Mouse (Mus musculus) thymus, postnatal 25 days (tissue): ENCODE data around the gene Snrpd2.

ENCODE experiments used
- DNase-seq: peaks from one replicate; pipeline ENCODE4 v3.0.0; 2022

The Snrpd2 gene

DNA sequence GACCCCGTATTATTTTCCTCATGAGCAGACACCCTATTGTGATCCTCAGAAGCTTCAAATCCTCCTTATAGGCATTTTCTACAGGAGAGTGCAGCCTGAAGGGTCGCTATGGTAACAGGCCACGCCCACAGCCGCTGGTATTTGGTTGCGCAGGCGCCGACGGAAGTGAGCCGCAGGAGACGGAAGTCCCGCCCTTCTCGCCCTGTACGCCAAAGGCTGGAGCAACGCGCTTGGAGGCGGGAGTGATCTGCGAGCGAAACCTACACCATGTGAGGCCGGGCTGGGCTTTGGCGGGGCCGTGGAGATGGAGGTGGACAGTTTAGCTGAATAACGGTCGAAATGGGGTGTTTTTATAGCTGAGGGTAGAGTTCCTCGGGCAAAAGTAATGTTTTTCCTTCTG lies at the start of gene Snrpd2:
Gene Snrpd2 (plus strand): TSS at position 97 of the 400 bp plus-strand sequence.
- DNase-seq, result peak; percentile 95

DNA sequence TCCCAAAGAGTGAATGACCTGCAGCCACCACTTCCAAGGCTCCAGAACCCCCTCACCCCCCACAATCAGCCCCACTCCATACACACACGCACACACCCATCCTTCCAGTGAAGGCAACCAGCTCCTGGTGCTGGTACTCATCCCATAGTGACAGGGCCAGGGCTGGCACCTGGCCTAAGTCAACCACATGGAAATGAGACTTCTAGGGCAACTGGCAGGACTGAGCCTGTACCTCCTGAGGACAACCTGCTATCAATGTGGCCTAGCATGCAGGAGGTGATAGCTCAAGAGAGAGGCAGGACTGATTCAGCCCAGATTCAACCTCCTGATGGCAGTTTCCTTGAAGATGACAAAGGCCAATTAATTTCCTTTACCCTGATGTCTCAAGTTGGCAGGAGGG lies 49.2 kb upstream of the Snrpd2 start:
- no peak for DNase-seq

DNA sequence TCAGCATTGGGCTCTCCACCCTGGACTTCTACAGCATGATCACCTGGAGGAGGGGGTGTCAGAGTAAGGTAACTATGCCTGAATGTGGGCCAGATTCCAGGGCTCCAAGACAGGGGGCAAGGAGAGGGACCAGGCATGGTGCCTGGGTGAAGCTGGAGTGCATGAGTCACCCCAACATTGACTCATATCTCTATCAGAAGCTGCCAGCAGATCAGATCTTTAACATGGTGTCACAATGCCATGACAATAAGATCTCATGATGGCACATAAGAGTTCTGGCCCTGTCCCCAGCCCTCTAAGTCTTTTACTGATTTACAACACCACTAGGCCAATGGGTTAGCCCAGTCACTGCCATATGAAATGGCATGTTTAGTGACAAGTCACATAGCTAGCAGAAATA lies 45.8 kb upstream of the Snrpd2 start:
- DNase-seq, result no peak

DNA sequence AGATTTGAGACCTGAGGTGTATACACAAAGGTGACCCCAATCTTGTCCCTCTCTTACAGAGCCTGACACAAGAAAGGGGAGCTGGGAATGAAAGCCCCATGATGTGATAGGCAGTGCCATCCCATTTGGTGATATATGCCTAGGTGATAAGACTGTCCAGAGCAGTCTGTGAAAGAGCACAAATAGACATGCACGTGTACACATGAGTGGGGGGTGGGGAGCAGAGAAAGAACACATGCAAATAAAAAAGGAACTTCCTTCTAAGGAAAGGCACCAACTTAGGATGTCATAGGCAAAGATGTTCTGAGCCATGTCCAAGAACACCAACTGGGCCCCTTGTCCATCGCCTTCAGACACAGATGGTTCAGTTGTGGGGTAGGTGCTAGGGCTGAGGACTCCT lies 45.0 kb upstream of the Snrpd2 start:
- no peak for DNase-seq

DNA sequence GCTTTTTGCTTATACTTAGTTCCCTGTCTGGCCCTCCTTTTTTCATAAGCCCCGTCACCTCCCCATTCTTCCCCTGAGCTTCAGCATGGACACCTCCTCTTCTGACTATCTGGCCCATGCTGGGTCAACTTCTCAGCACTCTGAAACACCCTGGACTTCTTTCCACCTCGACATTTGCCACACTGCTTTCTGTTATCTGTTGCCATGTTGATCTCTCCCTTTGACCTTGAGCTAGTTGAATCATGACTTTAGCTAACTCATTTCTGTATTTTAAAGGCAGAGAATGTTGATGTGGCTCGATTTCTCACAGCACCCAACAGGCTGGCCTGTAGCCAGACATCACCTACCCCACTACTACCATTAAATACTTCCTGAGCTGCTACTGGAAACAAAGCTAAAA lies 42.1 kb upstream of the Snrpd2 start:
- DNase-seq, result no peak

DNA sequence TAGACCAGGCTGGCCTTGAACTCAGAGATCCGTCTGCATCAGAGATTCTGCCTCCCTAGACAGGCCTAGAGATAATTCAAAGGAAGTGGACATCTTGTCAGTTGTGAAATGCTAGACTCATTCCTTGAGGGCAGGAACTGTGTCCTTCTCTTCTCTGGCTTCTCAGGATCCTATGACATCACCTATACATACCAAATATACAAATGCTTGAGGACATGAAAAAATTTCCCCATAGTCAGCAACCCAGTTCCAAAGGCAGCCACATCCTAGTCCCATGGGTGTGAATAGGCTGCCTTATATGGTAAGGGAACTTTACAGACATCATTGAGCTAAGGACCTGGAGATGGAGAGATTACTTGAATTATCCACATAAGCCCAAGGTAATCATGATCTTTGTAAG lies 40.0 kb upstream of the Snrpd2 start:
- no peak for DNase-seq

DNA sequence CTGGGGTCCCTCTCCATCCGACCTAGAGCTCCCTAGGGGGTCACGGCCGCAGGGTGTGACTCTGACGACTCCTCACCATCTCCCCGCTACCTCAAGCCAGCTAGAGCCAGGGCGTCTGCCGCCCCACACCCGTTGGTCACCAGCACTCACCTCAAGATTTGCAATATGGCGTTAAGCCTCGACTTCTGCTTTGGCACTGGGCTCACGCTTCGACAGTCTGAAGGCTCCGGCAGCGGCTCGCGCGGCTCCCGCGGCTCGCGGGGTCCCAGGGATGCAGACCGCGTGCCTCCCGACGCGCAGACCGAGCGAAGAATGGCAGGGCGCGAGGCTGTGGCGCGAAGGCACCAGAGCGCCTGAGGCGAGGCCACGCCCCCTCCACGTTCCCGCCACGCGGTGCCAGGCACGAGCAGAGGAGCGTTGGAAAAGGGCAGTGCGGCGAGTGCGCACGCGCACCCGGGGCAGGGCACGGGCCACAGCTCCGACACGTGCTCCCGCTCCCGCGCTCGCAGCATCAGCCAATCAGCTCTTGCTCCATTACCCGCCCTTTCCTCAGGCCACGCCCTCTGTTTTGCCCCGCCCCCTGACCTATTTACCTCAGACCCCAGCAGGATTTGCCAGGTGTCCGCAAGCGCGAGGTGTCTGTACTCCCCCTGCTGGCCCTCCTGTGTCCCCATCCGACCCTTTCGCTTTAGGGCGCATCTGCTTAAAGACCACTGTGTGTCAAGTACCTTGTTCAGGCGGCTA lies 31.3 kb upstream of the Snrpd2 start, which contains the start of gene Gm4969:
Gene Gm4969 (minus strand): TSS at position 341 of the 744 bp plus-strand sequence.
- peak; percentile 48 for DNase-seq

DNA sequence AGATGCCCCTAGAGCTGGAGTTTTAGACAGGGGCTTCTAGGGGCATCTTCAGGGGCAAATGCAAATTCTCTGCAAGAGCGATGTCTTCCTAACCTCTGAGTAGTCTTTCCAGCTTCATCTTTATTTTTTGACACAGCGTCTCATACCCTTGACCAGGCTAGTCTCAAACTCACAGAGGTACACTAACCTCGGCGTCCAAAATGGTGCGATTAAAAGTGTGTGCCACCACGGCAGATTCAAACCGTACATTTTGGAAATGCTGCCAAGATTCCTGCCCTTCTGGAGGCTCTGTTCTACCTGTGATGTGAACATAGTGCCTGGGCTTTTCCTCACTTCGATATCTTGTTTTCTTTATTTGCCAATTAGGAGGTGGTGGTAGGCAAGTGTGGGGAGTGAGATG lies 30.4 kb upstream of the Snrpd2 start:
- no peak for DNase-seq

DNA sequence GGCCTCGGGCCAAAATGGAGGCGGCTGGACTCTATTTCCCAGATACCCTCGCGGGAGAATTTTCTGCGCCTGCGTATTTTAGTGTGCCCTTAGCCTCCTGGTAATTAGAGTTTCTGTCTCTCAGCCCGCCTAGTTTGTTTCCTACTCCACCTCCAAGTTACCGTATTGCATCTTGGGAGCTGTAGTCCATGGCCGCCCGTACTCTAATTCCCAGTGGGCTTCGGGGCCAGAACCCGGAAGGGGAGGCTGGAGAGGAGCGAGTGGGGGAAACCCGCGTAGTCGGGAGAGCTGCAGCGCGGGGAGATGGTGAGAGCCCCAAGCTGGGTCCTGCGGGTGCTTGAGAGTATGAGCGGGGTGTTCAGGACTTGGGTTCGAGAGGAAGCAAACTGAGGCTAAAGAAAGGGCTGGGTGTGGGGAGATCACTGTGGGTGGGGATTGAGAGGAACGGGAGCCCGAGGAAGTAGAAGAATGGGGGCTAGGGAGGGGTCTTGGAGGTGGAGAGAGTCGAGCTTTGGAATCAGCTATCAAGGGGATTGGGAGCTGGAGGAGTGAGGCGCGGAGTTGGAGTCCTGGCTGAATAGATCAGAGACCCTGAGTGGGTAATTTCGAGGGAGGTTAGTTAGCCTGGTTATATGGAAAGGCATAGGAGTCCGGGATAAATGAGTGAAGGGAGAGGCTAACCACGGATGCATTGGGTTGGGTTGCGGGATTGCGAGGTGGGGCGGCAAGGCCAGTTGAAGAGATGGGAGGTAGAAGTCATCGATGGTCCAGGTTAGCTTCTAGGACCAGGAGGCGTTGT lies 29.7 kb upstream of the Snrpd2 start, which contains the start of gene Fbxo46:
Gene Fbxo46 (plus strand): TSS at position 229 of the 799 bp plus-strand sequence.
- DNase-seq, result peak; percentile 92

DNA sequence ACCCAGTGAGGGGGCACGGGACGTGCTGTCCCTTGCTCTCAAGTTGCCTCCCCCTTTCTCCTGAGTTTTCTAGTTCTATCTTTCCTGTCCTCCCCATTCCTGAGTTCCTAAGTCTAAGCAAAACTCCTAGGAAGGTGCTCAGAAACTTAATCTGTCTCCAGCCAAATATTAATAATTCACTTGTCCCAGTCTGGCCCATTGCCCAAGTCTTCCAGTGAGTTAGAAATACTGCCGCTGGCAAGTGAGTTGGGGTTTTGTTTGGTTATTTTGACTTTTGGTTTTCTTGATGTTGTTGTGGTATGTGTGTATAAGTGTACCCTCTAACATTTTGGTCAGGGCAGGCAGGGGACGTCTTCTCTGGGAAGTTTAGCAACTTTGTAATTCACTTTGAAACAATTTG lies 27.8 kb upstream of the Snrpd2 start:
- DNase-seq, result no peak

DNA sequence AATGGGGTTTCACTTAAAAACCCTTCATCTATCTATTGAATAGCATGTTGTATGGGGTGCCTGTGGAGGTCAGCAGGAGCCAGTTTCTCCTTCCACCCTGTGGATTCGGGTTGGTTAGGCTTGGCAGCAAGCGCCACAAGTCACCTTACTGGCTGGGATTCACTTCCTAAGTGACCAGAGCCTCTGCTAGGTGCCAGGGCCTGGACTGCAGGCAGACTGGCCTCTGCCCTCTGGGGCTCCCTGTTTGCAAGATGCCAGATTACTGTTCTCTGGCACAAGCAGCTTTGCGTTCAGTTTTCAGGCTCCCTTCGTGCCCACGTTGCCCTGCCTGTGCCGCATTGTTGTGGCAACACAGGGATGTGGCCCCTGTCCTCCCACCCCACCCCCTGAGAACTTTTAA lies 24.8 kb upstream of the Snrpd2 start:
- no peak for DNase-seq

DNA sequence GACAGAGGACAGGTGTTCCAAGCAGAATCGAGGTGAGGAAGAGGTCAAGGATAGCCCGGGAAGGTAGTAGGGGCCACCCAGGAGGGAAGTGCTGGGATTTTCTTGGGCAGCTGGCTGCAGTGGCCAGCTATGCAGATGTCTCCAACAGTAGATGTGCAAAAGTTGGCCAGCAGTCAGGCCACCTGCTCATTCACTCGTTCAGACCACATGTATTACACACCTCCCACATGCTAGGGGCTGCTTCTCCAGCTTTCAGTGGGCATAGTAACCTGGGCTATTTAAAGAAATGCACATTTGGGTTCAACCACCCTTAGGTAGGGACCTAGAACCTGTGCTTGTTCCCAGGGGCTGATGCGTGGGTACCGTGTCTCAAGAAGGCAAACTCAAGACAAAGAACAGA lies 21.8 kb upstream of the Snrpd2 start:
- DNase-seq, result no peak

DNA sequence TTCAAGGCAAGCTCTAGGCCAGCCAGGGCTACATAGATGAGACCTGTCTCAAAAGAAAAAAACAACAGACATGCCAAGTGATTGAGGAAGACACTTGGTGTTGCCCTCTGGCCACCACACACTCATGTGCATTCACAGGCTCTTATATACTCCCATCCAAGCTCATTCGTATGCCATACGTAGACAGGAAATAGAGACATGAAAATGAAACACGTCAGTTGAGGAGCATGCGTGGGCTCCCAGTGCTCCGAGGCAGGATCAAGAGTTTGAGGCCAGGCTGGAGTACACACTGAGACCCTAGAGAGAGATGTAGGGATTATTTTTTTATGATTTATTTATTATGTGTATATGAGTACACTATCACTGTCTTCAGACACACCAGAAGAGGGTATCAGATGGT lies 20.1 kb upstream of the Snrpd2 start:
- no peak for DNase-seq

DNA sequence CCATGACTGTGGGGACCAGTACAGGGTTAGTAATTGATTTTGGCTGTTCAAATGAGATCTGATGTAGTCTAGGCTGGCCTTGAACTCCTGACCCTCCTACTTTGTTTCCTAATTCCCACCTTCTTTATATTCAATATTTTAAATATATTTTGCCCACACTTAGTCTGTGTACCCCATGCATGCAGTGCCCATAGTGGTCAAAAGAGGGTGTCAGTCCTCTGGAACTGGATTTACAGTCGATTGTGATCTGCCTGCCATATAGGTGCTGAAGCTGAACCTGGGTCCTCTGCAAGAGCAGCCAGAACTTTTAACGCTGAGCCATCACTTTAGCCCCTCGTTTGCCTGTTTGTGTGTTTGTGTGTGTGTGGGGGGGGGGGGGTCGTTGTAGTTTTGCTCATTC lies 18.9 kb upstream of the Snrpd2 start:
- peak; percentile 15 for DNase-seq

DNA sequence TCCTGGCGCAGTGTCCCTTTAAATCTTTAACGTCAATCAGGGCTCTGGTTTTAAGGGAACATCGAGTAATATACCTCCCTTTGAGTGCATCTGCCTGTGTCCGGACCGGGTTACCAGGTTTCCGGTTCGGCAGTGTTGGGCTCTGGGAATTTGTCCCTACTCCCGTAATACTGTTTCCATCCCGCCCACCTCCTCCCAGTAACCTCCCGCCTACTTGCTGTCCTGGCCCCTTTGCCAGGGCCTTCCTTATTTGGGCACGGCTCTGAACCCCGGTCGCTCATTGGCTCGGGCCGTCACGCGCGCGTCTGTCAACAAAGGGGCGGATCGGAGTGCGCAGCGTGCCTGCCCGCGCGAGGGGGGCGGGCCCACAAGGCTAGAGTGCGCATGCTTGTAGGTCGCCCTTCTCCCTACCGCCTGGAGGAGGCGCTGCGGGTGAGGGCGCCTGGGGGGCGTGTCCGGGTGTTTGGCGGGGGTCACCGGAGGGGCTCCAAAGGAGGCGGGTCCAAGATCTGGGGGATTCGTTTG lies 18.1 kb upstream of the Snrpd2 start:
- DNase-seq, result peak; percentile 92

DNA sequence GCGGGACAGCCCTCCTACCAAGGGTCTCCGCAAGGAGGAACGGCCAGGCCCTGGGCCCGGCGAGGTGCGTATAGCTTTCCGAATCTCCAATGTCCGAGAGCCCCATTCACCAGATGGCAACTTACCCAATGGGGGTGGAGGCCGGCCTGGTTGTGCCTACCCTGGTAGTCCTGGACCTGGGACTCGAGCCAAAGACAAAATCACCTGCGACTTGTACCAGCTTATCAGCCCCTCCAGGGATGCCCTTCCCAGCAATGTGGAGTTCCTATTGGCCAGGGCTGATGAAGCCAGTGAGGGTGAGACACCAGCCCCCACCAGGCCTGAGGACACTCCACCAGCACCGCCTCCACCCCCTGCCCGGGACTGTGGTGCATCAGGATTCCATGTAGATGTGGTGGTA lies 13.4 kb upstream of the Snrpd2 start:
- DNase-seq, result no peak

DNA sequence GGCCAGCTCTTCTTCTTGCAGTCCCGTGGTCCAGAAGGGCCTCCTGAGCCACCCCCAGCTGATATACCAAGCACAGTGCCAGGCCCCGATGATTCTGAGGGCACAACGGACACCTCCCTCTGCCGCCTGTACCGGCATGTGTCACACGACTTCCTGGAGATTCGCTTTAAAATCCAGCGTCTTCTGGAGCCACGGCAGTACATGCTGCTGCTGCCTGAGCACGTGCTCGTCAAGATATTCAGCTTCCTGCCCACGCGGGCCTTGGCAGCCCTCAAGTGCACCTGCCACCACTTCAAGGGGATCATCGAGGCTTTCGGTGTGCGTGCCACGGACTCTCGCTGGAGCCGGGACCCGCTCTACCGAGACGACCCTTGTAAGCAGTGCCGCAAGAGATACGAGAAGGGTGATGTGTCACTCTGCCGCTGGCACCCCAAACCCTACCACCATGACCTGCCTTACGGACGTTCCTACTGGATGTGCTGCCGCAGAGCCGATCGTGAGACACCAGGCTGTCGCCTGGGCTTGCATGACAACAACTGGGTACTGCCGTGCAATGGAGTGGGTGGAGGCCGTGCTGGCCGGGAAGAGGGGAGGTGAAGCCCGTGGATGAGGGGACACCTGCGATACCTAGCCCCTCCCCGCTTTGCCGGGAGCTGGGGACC lies 12.7 kb upstream of the Snrpd2 start:
- peak; percentile 30 for DNase-seq

DNA sequence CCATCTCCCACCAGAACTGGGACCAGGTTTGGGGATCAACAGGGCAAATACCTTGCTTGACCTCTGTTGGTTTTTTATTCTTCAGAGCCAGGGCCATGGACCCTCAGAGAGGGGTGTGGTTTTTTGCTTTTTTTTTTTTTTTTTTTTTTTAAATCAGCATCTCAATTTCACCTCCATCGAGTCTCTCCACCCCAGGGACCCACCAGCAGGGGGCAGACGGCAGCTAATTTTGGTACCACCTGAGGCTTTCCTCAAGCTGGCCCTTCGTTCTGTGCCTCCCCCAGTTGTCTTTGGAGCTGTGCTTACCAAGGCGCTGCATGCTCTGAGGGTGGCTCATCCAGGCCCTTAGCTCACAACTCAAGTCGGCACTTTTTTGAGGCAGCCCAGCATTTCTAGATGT lies 12.1 kb upstream of the Snrpd2 start:
- DNase-seq, result peak; percentile 74

DNA sequence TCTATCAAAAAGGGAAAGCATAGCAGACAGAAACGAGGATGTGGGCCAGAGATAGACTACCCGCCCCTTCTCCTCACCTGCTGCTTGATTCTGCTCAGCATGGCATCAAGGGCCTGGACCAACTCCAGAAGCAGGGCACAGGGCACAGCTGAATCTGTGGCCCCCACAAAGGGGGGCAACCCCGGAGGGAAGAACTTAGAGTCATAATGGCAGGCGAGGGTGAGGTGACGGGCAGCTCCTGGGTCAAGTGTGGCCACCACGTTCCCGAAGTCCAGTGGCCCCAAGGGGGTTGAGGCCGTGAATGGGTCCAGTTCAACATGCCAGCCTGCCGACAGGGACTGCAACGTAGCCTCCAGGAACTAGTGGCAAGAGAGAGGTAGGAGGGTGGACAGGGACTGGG lies 2.7 kb upstream of the Snrpd2 start:
- DNase-seq, result no peak

DNA sequence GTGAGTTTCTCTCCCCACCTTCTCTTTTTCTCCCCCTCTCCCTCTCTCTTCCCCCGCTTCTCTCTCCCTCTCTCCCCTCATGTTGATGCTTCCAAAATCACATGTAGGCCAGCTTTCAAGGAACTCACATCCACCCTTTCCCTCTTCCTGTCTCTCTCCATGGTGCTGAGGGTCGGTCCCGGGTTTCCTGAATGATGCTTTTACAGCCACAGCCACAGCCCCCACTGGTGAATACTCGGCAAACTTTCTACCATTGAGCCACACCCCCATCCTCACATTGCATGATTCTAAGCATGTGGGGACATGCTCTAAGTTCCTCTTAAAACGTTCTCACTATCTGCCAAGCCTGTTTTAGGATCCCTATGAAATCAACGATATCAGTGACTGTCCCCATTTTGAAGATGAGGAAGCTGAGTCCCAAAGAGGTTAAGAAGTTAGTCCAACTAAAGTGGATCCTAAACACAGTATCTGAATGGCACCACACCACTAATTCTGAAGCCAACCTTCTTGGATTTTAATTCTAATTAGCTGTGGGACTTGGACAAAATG lies 2.0 kb upstream of the Snrpd2 start:
- DNase-seq, result no peak

DNA sequence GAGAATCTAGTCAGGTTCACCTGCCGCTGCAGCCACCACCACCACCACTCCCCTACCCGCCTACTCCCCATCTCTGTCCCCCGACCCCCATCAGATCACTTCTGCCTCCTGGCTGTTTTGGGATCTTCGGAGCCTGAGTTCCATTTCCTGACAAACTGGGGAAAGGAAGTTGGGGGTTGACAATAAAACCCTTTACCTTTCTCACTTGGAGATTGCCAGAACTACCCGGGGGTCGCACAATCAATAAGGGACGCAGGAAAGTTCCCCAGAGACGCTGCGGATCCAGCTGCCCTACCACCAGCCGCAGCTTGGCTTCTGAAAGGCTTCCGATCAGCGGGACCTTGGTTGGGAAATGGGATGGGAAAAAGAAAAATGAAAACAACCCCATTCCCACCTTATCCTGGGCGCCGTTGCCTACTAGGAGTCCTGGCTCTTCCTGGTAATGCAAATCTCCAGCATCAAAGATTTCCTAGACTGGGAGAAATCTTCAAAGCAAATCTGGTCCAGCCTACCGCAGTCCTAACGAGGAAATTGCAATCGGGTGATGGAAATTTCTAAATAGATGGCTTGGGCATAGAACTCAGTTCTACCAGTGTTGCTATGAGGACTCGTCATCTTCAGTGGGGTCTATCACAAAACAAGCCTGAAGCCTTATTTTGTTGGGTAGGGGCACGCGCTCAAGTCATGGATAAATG lies 1.2 kb upstream of the Snrpd2 start:
- no peak for DNase-seq

DNA sequence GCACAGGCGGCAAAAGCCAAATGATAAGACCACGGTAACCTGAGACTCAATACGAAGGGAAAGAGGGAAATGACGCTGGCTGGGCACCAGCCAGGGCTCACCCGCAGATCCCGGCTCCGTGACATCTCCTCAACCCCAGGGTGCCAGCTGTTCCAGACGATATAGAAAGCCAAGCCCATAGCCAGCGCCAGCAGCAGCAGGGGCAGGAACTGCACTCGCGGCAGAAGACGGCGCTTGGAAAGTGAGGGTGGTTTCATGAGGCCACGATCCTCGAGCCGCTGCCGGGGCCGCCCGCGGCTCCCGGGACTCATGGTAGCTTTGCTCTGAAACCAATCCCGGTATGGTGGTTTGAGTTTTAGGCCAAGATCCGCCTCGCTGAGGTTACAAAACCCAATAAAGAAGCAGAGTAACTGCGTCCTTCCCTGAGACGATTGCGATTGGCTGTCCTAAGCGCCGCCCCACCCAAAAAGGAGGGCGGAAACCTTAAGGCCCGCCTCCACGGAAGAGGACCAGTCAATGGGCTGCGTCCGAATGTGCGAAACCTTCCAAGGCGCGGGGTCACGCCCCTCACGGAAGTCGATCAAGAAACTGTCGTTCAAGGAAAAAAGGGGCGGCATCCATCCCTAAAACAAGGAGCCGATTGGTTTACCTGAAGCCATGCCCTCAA lies 514 bp upstream of the Snrpd2 start, which contains the start of gene Qpctl:
Gene Qpctl (minus strand): TSS at position 417 of the 667 bp plus-strand sequence.
- DNase-seq, result peak; percentile 99
